Comparison of ENCODE assay signal across 8 mouse cellular contexts in genomic region chr5:123155425-123155824, GRCm38 (mm10). TPM values are rescaled to one million over a fixed set of nuclear protein-coding genes. Genes with fewer than 3 reads are reported as not detected.
DNase-seq lines count a peak whose midpoint lies in the region; ATAC-seq lines count a peak whose summit lies in the region.

No protein-coding gene starts in this region.

- ATAC-seq in heart, embryonic 11.5 days (replicated peaks; ENCODE audit: insufficient number of reproducible peaks, low FRiP score, low TSS enrichment) = no peak
- peak; percentile 56 for ATAC-seq in forebrain, embryonic 14.5 days

- H3K4me2 ChIP-seq in heart, embryonic 11.5 days = no peak overlapping the region
- no peak overlapping the region for H3K4me2 ChIP-seq in forebrain, embryonic 14.5 days (ENCODE audit: low read length)

- H3K9me3 ChIP-seq in heart, embryonic 11.5 days (replicated peaks; ENCODE audit: control insufficient read depth, low read length) = no peaks in the 10 kb centered on the region
- no peaks in the 10 kb centered on the region for H3K9me3 ChIP-seq in forebrain, embryonic 14.5 days (replicated peaks; ENCODE audit: control insufficient read depth, low read length)

- peaks cover 61% of the 10 kb centered on the region for H3K36me3 ChIP-seq in heart, embryonic 11.5 days (ENCODE audit: control insufficient read depth, insufficient read depth, low read length)
- H3K36me3 ChIP-seq in forebrain, embryonic 14.5 days (ENCODE audit: control insufficient read depth, insufficient read depth, low read length) = peaks cover 88% of the 10 kb centered on the region

- DNase-seq in heart, adult 11 months = peak; percentile 96
- DNase-seq in CD4-positive helper T cell, adult 2 months (ENCODE audit: low read depth, low spot score) = peak; percentile 86
- peak; percentile 82 for DNase-seq in c-Kit-positive CD71-positive TER-119-negative erythroid progenitor cells, embryonic 14.5 days (ENCODE audit: low read depth)
- DNase-seq in forebrain, embryonic 14.5 days (ENCODE audit: low spot score) = peak; percentile 83
- peak; percentile 82 for DNase-seq in kidney, postnatal 14 days
- DNase-seq in lung, postnatal 4 days = peak; percentile 75 to 83
- DNase-seq in spleen, postnatal 36 days (ENCODE audit: low spot score in 2 of 2) = peak; percentile 76 to 80

- no peaks in the 10 kb centered on the region for H3K27me3 ChIP-seq in heart, embryonic 11.5 days (ENCODE audit: control insufficient read depth, insufficient read depth, low read length)
- no peaks in the 10 kb centered on the region for H3K27me3 ChIP-seq in forebrain, embryonic 14.5 days (replicated peaks; ENCODE audit: control insufficient read depth, insufficient read depth, low read length)

- H3K27ac ChIP-seq in heart, embryonic 11.5 days (ENCODE audit: low read depth, low read length) = no peak overlapping the region
- H3K27ac ChIP-seq in forebrain, embryonic 14.5 days (ENCODE audit: low read depth, low read length) = no peak overlapping the region

- peaks cover 11% of the 10 kb centered on the region for H3K4me1 ChIP-seq in heart, embryonic 11.5 days (ENCODE audit: control insufficient read depth, insufficient read depth, low read length)
- peaks cover 8% of the 10 kb centered on the region for H3K4me1 ChIP-seq in forebrain, embryonic 14.5 days (ENCODE audit: control insufficient read depth, insufficient read depth, low read length)

- no peak overlapping the region for H3K4me3 ChIP-seq in heart, embryonic 11.5 days (ENCODE audit: low read depth, low read length)
- H3K4me3 ChIP-seq in forebrain, embryonic 14.5 days (ENCODE audit: low read depth, low read length) = no peak overlapping the region

- 50% methylated on average over 7 of the region's 7 CpGs for WGBS in heart, embryonic 11.5 days (ENCODE audit: insufficient replicate concordance)
- 62% methylated on average over 7 of the region's 7 CpGs for WGBS in forebrain, embryonic 14.5 days

- no peak overlapping the region for H3K9ac ChIP-seq in heart, embryonic 11.5 days (ENCODE audit: low read depth, low read length)
- no peak overlapping the region for H3K9ac ChIP-seq in forebrain, embryonic 14.5 days (ENCODE audit: low read length)

RNA-seq across cellular contexts. Expression of gene Setd1b, which starts 13.4 kb away (rescaled TPM):
- 6.4 and 8.0 TPM in 2 replicates for polyA plus RNA-seq in heart, embryonic 11.5 days (2014; fragmentation: Nextera tagmentation; extraction: Ambion mirVana)
- 8.6 and 11.6 TPM in 2 replicates for polyA plus RNA-seq in forebrain, embryonic 14.5 days (2014; fragmentation: Nextera tagmentation; extraction: Ambion mirVana)

RNA-seq across cellular contexts. Expression of gene Psmd9, which starts 13.8 kb away (rescaled TPM):
- 59.5 and 66.7 TPM in 2 replicates for polyA plus RNA-seq in heart, embryonic 11.5 days (2014; fragmentation: Nextera tagmentation; extraction: Ambion mirVana)
- polyA plus RNA-seq in forebrain, embryonic 14.5 days (2014; fragmentation: Nextera tagmentation; extraction: Ambion mirVana) = 52.5 and 63.5 TPM in 2 replicates

RNA-seq across cellular contexts. Expression of gene Rhof, which starts 22.9 kb away (rescaled TPM):
- 1.4 and 1.7 TPM in 2 replicates for polyA plus RNA-seq in heart, embryonic 11.5 days (2014; fragmentation: Nextera tagmentation; extraction: Ambion mirVana)
- 6.8 and 10.5 TPM in 2 replicates for polyA plus RNA-seq in forebrain, embryonic 14.5 days (2014; fragmentation: Nextera tagmentation; extraction: Ambion mirVana)

RNA-seq across cellular contexts. Expression of gene Hpd, which starts 27.1 kb away (rescaled TPM):
- polyA plus RNA-seq in heart, embryonic 11.5 days (2014; fragmentation: Nextera tagmentation; extraction: Ambion mirVana) = not detected in 2 replicates
- polyA plus RNA-seq in forebrain, embryonic 14.5 days (2014; fragmentation: Nextera tagmentation; extraction: Ambion mirVana) = not detected in 2 replicates
